Mouse (Mus musculus) mouse trophoblast stem cell (cell line): Measurements from ENCODE around the gene Olfr1034.
"Not testable (repeated sequence)": the region's sequence is repeated elsewhere in the genome, so short reads cannot be mapped to it uniquely, and the experiment has no call there.

Experiments
- in situ Hi-C, 2 experiments: fragments of 300-500 bp; cut with MseI, MboI; formaldehyde crosslinking; loops; 2 replicates in 1 of 2; 3 replicates in 1 of 2; pipeline ENCODE4 v1.15.1; 2025

The Olfr1034 gene

GRCm38 (mm10) chr2:86045561-86045960 is at the start of gene Olfr1034:
Gene Olfr1034, plus strand, starts transcription at chr2:86045861.
- in situ Hi-C loops = no loop called here

GRCm38 (mm10) chr2:86005240-86005639 is 40.4 kb upstream of the Olfr1034 start, which contains the start of gene Olfr1032:
Gene Olfr1032, plus strand, starts transcription at chr2:86005540.
- in situ Hi-C loops = no loop called here

- in situ Hi-C loops = not testable (repeated sequence)
These were observed 25.3 kb upstream of the Olfr1034 start, which contains the start of gene Olfr1033 for GRCm38 (mm10) chr2:86020406-86020805. Gene Olfr1033, plus strand, starts transcription at chr2:86020633.

- in situ Hi-C loops = not testable (repeated sequence)
These were observed 24.1 kb upstream of the Olfr1034 start for GRCm38 (mm10) chr2:86021518-86021917.

GRCm38 (mm10) chr2:86050777-86051176 is 5.1 kb downstream of the Olfr1034 start:
- in situ Hi-C loops = not testable (repeated sequence)

GRCm38 (mm10) chr2:86063766-86064165 is 18.1 kb downstream of the Olfr1034 start:
- in situ Hi-C loops = not testable (repeated sequence)

- in situ Hi-C loops = no loop called here
These were observed 24.5 kb downstream of the Olfr1034 start for GRCm38 (mm10) chr2:86070189-86070588.

- in situ Hi-C loops = not testable (repeated sequence)
These were observed 28.0 kb downstream of the Olfr1034 start, which contains the start of gene Olfr1036 for GRCm38 (mm10) chr2:86073692-86074091. Gene Olfr1036, plus strand, starts transcription at chr2:86073992.

GRCm38 (mm10) chr2:86080478-86080877 is 34.8 kb downstream of the Olfr1034 start:
- in situ Hi-C loops = not testable (repeated sequence)

GRCm38 (mm10) chr2:86087285-86087684 is 41.6 kb downstream of the Olfr1034 start, which contains the start of gene Olfr1037:
Gene Olfr1037, minus strand, starts transcription at chr2:86087385.
- in situ Hi-C loops = no loop called here
